Mouse (Mus musculus) MEL (cell line): ENCODE results near the gene Klc1.

Experiments
- CHD1 ChIP-seq: IDR thresholded peaks from 2 replicates; pipeline ENCODE4 v1.6.1; 2012; ENCODE audit warnings: low read depth, mild to moderate bottlenecking, inconsistent platforms, low read length, improper control_type of control experiment
- CTCF ChIP-seq, 3 experiments: IDR thresholded peaks in 2 of 3; conservative IDR thresholded peaks in 1 of 3; 2 replicates each; pipeline ENCODE4 v1.5.1; 2011 to 2012; ENCODE audit warnings: low read length in 3 of 3, low read depth in 2 of 3, mild to moderate bottlenecking in 2 of 3, improper control_type of control experiment in 1 of 3, inconsistent platforms in 1 of 3, mixed read lengths in 1 of 3, moderate library complexity in 1 of 3; ENCODE audit not compliant: control insufficient read depth in 1 of 3, insufficient read depth in 1 of 3, poor library complexity in 1 of 3, severe bottlenecking in 1 of 3
- E2F4 ChIP-seq: IDR thresholded peaks from 2 replicates; pipeline ENCODE4 v1.6.1; 2011; ENCODE audit warnings: low read depth, low read length, improper control_type of control experiment, borderline replicate concordance
- ELF1 ChIP-seq: IDR thresholded peaks from 2 replicates; pipeline ENCODE4 v1.6.1; 2014; ENCODE audit warnings: low read depth, mild to moderate bottlenecking, inconsistent platforms, low read length, improper control_type of control experiment, moderate library complexity
- EP300 ChIP-seq, 2 experiments: IDR thresholded peaks; 2 replicates each; pipeline ENCODE4 v1.6.1; 2011; ENCODE audit warnings: improper control_type of control experiment in 2 of 2, low read length in 2 of 2, low read depth in 1 of 2, mild to moderate bottlenecking in 1 of 2
- GABPA ChIP-seq: IDR thresholded peaks from 2 replicates; pipeline ENCODE4 v1.6.1; 2012; ENCODE audit warnings: low read depth, mild to moderate bottlenecking, inconsistent platforms, low read length, improper control_type of control experiment, moderate library complexity
- MAX ChIP-seq: IDR thresholded peaks from 2 replicates; pipeline ENCODE4 v1.6.1; 2011; ENCODE audit warnings: low read length, improper control_type of control experiment
- SMC3 ChIP-seq: IDR thresholded peaks from 2 replicates; pipeline ENCODE4 v1.6.1; 2011; ENCODE audit warnings: low read depth, low read length, improper control_type of control experiment
- TAL1 ChIP-seq: IDR thresholded peaks from 2 replicates; pipeline ENCODE4 v1.6.1; 2012; ENCODE audit warnings: mild to moderate bottlenecking, inconsistent platforms, low read length, moderate library complexity, mixed read lengths
- TBP ChIP-seq: IDR thresholded peaks from 2 replicates; pipeline ENCODE4 v1.8.0; 2011; ENCODE audit warnings: low read depth, low read length, improper control_type of control experiment
- TCF12 ChIP-seq: IDR thresholded peaks from 2 replicates; pipeline ENCODE4 v1.6.1; 2014; ENCODE audit warnings: low read depth, mild to moderate bottlenecking, inconsistent platforms, low read length, improper control_type of control experiment, moderate library complexity
- UBTF ChIP-seq: IDR thresholded peaks from 2 replicates; pipeline ENCODE4 v1.6.1; 2012; ENCODE audit warnings: low read depth, mild to moderate bottlenecking, inconsistent platforms, low read length, improper control_type of control experiment, moderate library complexity, borderline replicate concordance; ENCODE audit not compliant: insufficient read depth
- ZC3H11A ChIP-seq: IDR thresholded peaks from 2 replicates; pipeline ENCODE4 v1.6.1; 2012; ENCODE audit warnings: low read depth, mild to moderate bottlenecking, inconsistent platforms, low read length, improper control_type of control experiment
- ZKSCAN1 ChIP-seq: IDR thresholded peaks from 2 replicates; pipeline ENCODE4 v1.6.1; 2012; ENCODE audit warnings: low read depth, mild to moderate bottlenecking, inconsistent platforms, low read length, improper control_type of control experiment, moderate library complexity

- TF ChIP-seq MAX (no peak), CTCF (IDR thresholded peaks at IDR 0.05 in 2 of 3, conservative IDR thresholded peaks at IDR 0.05 in 1 of 3; ENCODE audit: control insufficient read depth in 1 of 3, insufficient read depth in 1 of 3, low read depth in 2 of 3, low read length in 3 of 3, poor library complexity in 1 of 3, severe bottlenecking in 1 of 3) (no peak), E2F4 (no peak), ELF1 (no peak), TBP (no peak), SMC3 (no peak), ZC3H11A (no peak), EP300 (IDR thresholded peaks at IDR 0.05; ENCODE audit: low read depth in 1 of 2, low read length in 2 of 2) (no peak), GABPA (no peak), ZKSCAN1 (no peak), TAL1 (no peak), TCF12 (no peak), CHD1 (no peak), UBTF (no peak)
Measured at GRCm38 (mm10) chr12:111821931-111822330, 63.3 kb downstream of the Klc1 start.
